Mouse (Mus musculus): ENCODE measurements around the gene Med18. TPM values are rescaled to one million over a fixed set of nuclear protein-coding genes. Genes with fewer than 3 reads are reported as not detected.
"Not testable (repeated sequence)": the region's sequence is repeated elsewhere in the genome, so short reads cannot be mapped to it uniquely, and the experiment has no call there.

The Med18 gene
- total and polyA plus RNA-seq, 3 experiments = 8.1 to 20.9 (median 20.5) TPM

- H3K4me1 ChIP-seq (ENCODE audit: insufficient read depth, low read depth, low read length) = peaks cover 46% of the 10 kb centered on the region
- peak; percentile 90 for ATAC-seq (ENCODE audit: extremely low read depth, insufficient number of reproducible peaks, low FRiP score, poor library complexity, severe bottlenecking)
Observed at GRCm38 (mm10) chr4:132421923-132422782, 41.6 kb downstream of the Med18 start, which contains the start of gene Phactr4. Phactr4 (minus strand) TSS chr4:132422489.

GRCm38 (mm10) chr4:132421556-132421922 is 42.2 kb downstream of the Med18 start:
- DNase-seq (ENCODE audit: low spot score) (peak; percentile 10), ATAC-seq (ENCODE audit: extremely low read depth, insufficient number of reproducible peaks, low FRiP score, poor library complexity, severe bottlenecking) (no peak)
- TF ChIP-seq GATA2 (IDR thresholded peaks at IDR 0.05; ENCODE audit: borderline replicate concordance, low read depth, low read length) = no peak
- no peak for TF ChIP-seq POLR2AphosphoS5 (IDR thresholded peaks at IDR 0.05; ENCODE audit: insufficient replicate concordance, low read depth, low read length)
- TF ChIP-seq CTCF (IDR thresholded peaks at IDR 0.05; ENCODE audit: low read depth, low read length) = no peak
- no peak for TF ChIP-seq TAL1 (conservative IDR thresholded peaks at IDR 0.05; ENCODE audit: low read depth, low read length)
- no peak for TF ChIP-seq GATA1 (IDR thresholded peaks at IDR 0.05; ENCODE audit: borderline replicate concordance, low read length)
- H3K36me3 ChIP-seq (replicated peaks) = peaks cover 18% of the 10 kb centered on the region
- peak overlapping the region; percentile 92 for H3K4me3 ChIP-seq (ENCODE audit: low read depth, low read length)
- H3K4me1 ChIP-seq (ENCODE audit: insufficient read depth, low read depth, low read length) = peaks cover 46% of the 10 kb centered on the region
- H3K9me3 ChIP-seq (replicated peaks) = no peaks in the 10 kb centered on the region
- H3K27me3 ChIP-seq (ENCODE audit: insufficient read depth, low read length) = no peaks in the 10 kb centered on the region

More at GRCm38 (mm10) chr4:132421923-132422782, 41.6 kb downstream of the Med18 start, which contains the start of gene Phactr4:
- Histone ChIP-seq H3K4me3 (ENCODE audit: low read depth, low read length) (peak within 1 kb of the TSS; percentile 92), H3K36me3 (replicated peaks) (peaks cover 14% of the 10 kb centered on the region), H3K9me3 (replicated peaks) (no peaks in the 10 kb centered on the region), H3K27me3 (ENCODE audit: insufficient read depth, low read length) (no peaks in the 10 kb centered on the region)
- peak; percentile 83 for DNase-seq (ENCODE audit: low spot score)
- TF ChIP-seq POLR2AphosphoS5 (IDR thresholded peaks at IDR 0.05; ENCODE audit: insufficient replicate concordance, low read depth, low read length) (no peak), CTCF (IDR thresholded peaks at IDR 0.05; ENCODE audit: low read depth, low read length) (no peak), GATA1 (IDR thresholded peaks at IDR 0.05; ENCODE audit: borderline replicate concordance, low read length) (no peak), TAL1 (conservative IDR thresholded peaks at IDR 0.05; ENCODE audit: low read depth, low read length) (no peak), GATA2 (IDR thresholded peaks at IDR 0.05; ENCODE audit: borderline replicate concordance, low read depth, low read length) (no peak)

- Histone ChIP-seq H3K4me1 (ENCODE audit: insufficient read depth, low read depth, low read length) (peaks cover 40% of the 10 kb centered on the region), H3K36me3 (replicated peaks) (peaks cover 22% of the 10 kb centered on the region), H3K9me3 (replicated peaks) (no peaks in the 10 kb centered on the region), H3K27me3 (ENCODE audit: insufficient read depth, low read length) (no peaks in the 10 kb centered on the region), H3K4me3 (ENCODE audit: low read depth, low read length) (peak overlapping the region; percentile 39; the same call in 1 of the 2 replicates)
- DNase-seq (ENCODE audit: low spot score) = no peak
- TF ChIP-seq POLR2AphosphoS5 (IDR thresholded peaks at IDR 0.05; ENCODE audit: insufficient replicate concordance, low read depth, low read length) = no peak
- TF ChIP-seq TAL1 (conservative IDR thresholded peaks at IDR 0.05; ENCODE audit: low read depth, low read length) = no peak
- no peak for TF ChIP-seq GATA1 (IDR thresholded peaks at IDR 0.05; ENCODE audit: borderline replicate concordance, low read length)
- no peak for TF ChIP-seq CTCF (IDR thresholded peaks at IDR 0.05; ENCODE audit: low read depth, low read length)
- no peak for TF ChIP-seq GATA2 (IDR thresholded peaks at IDR 0.05; ENCODE audit: borderline replicate concordance, low read depth, low read length)
- ATAC-seq (ENCODE audit: extremely low read depth, insufficient number of reproducible peaks, low FRiP score, poor library complexity, severe bottlenecking) = no peak
Observed at GRCm38 (mm10) chr4:132420471-132420870, 43.2 kb downstream of the Med18 start.

DNA sequence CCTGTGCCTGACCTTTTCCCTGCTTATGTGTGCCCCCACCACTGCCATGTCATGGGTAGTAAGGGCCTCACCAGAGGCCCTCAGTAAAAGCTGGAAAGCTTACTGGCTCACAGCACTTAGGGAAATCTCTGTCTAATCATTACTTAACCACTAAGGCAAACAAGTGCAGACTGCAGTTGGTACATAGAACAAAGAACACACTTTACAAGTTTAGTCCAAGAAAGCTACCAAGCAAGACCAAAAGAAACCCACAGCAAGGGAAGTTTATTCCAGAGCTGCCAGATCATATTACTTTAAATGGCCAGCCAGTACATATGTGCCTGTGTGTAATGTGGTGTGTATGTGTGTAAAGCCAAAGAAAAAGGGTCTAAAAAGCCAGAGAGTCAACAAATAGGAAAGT is 47.8 kb downstream of the Med18 start:
- H3K4me1 ChIP-seq (ENCODE audit: insufficient read depth, low read depth, low read length) = peaks cover 48% of the 10 kb centered on the region

DNA sequence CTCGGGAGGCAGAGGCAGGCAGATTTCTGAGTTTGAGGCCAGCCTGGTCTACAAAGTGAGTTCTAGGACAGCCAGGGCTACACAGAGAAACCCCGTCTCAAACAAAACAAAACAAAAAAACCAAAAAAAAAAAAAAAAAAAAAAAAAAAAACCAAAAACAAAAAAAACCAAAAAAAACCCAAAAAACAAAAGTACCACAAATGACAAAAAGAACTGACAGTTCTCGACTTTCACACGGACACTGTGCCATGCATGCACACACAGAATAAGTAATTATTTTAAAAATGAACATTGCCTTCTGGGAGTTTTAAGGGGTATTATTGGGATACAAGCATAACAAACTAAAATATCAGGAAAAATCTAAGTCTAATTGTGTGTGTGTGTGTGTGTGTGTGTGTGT is 50.5 kb downstream of the Med18 start:
- not testable (repeated sequence) for H3K27me3 ChIP-seq (ENCODE audit: insufficient read depth, low read length); DNase-seq (ENCODE audit: low spot score); H3K9me3 ChIP-seq (replicated peaks); H3K4me3 ChIP-seq (ENCODE audit: low read depth, low read length); ATAC-seq (ENCODE audit: extremely low read depth, insufficient number of reproducible peaks, low FRiP score, poor library complexity, severe bottlenecking)
- H3K4me1 ChIP-seq (ENCODE audit: insufficient read depth, low read depth, low read length) = peaks cover 48% of the 10 kb centered on the region
- peaks cover 52% of the 10 kb centered on the region for H3K36me3 ChIP-seq (replicated peaks)

More for the DNA sequence above, 47.8 kb downstream of the Med18 start:
- Histone ChIP-seq H3K36me3 (replicated peaks) (peaks cover 46% of the 10 kb centered on the region), H3K27me3 (ENCODE audit: insufficient read depth, low read length) (no peaks in the 10 kb centered on the region), H3K9me3 (replicated peaks) (no peaks in the 10 kb centered on the region), H3K4me3 (ENCODE audit: low read depth, low read length) (no peak overlapping the region)
- TF ChIP-seq POLR2AphosphoS5 (IDR thresholded peaks at IDR 0.05; ENCODE audit: insufficient replicate concordance, low read depth, low read length) (no peak), GATA1 (IDR thresholded peaks at IDR 0.05; ENCODE audit: borderline replicate concordance, low read length) (no peak)
- no peak for ATAC-seq (ENCODE audit: extremely low read depth, insufficient number of reproducible peaks, low FRiP score, poor library complexity, severe bottlenecking)
- no peak for DNase-seq (ENCODE audit: low spot score)

DNA sequence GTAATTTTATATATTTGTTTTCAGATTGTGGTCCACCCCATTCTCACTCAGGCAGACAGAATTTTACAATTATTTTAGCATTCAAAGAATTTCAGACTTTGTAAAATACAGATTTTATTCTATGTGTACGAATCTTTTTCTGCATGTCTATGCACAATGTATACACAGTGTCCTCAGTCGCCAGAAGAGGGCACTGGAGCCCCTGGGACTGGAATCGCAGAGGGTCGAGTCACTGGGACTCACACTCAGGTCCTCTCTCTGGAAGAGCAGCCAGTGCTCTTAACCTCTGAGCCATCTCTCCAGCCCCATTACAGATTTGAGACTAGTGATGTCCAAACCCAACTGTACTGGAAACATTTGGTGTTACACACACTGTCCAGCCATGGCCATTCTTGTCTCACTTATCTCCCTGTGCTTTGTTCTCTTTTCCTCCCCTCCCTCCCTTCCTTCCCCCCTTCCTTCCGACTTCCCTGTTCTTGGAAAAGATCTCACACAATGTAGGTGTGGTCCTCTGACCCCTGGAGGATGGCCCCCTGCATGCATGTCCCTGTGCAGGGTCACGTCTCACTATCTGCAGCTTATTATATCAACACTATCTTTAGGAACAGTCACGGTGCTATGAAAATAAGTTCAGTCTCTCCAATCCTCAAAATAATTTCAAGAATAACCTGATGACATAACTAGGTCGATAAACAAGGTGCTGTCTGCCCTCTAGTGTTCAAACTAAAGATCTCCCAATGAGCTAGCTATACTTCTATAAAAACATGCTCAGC is 52.2 kb downstream of the Med18 start:
- TF ChIP-seq CTCF (IDR thresholded peaks at IDR 0.05; ENCODE audit: low read depth, low read length) (0 out of 2 replicates have a peak, but pooled peaks have one; percentile 16), GATA2 (IDR thresholded peaks at IDR 0.05; ENCODE audit: borderline replicate concordance, low read depth, low read length) (no peak)
- H3K27me3 ChIP-seq (ENCODE audit: insufficient read depth, low read length) = no peaks in the 10 kb centered on the region
- no peaks in the 10 kb centered on the region for H3K9me3 ChIP-seq (replicated peaks)
- peaks cover 45% of the 10 kb centered on the region for H3K4me1 ChIP-seq (ENCODE audit: insufficient read depth, low read depth, low read length)
- DNase-seq (ENCODE audit: low spot score) (no peak), ATAC-seq (ENCODE audit: extremely low read depth, insufficient number of reproducible peaks, low FRiP score, poor library complexity, severe bottlenecking) (no peak)
- peak overlapping the region; percentile 13; the same call in 1 of the 2 replicates for H3K4me3 ChIP-seq (ENCODE audit: low read depth, low read length)
- peaks cover 51% of the 10 kb centered on the region for H3K36me3 ChIP-seq (replicated peaks)
